Mouse (Mus musculus) Muller cell, postnatal 12 days (primary cell): ENCODE measurements around the gene Gstp1.
"Not testable (repeated sequence)": the region's sequence is repeated elsewhere in the genome, so short reads cannot be mapped to it uniquely, and the experiment has no call there.

Experiments used
- DNase-seq: peaks from one replicate; pipeline ENCODE4 v3.0.0-alpha.2; 2015; ENCODE audit errors: inconsistent ontology term

Gene Gstp1

DNA sequence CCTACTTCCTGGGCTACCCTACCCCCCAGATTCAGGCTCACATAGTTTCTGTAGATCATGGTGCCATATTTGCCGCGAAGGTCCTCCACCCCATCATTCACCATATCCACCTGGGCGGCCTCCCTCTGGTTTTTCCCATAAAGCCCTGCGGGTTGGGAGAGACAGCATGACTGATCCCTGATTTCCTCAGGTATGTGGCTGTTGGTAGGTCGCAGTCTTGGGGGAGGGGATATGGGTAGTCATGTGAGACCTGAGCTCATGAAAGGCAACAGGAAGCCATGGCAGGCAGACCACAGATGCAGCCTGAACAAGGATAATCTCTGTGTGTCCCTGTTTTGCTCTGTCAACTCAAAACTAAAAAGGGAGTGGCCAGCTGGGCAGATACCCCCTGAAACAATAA is 3.2 kb upstream of the Gstp1 start:
- DNase-seq = not testable (repeated sequence)

DNA sequence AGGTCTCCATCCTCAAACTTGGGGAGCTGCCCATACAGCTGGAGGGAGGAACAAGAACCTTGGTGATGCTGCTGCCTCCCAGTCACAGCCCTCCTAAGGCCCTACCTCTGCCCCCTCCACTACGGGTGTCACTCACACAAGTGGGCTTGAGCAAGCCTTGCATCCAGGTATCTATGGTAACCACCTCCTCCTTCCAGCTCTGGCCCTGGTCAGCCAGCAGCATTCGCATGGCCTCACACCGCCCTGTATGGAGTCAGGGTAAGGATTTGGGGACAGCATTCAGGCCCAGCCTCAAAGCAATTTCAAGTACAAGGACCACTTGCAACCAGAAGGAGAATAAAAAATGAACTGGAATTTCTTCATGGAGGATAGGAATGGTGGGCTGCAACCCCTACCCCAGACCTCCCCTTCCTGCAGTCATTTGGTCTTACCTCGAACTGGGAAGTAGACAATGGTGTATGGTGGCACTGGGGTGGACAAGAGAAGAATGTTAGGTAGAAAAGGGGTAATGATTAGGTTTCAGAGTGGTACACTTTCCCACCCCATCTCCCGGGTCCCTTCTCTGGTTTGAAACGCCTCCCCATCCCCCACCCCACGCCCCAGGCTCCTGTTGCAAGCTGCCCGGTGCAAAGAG is 514 bp downstream of the Gstp1 start:
- DNase-seq = not testable (repeated sequence)

GRCm38 (mm10) chr19:4036327-4037045 is 1.3 kb downstream of the Gstp1 start:
- no peak for DNase-seq

- DNase-seq = no peak
These were observed 4.0 kb downstream of the Gstp1 start for GRCm38 (mm10) chr19:4033742-4034141.

DNA sequence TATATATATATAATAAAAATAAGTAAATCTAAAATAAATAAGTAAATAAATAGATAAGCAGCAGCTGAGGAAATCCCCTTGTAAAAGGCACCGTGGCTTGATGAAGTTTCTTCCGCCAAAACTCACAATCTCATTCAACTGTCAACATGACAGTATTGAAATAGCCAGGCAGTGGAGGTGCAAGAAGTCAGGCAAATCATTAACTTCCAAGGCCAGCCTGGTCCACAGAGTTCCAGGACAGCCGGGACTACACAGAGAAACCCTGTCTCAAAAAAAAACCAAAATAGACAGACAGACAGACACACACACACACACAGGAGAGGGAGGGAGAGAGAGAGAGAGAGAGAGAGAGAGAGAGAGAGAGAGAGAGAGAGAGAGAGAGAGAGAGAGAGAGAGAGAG is 4.5 kb downstream of the Gstp1 start:
- DNase-seq = no peak

DNA sequence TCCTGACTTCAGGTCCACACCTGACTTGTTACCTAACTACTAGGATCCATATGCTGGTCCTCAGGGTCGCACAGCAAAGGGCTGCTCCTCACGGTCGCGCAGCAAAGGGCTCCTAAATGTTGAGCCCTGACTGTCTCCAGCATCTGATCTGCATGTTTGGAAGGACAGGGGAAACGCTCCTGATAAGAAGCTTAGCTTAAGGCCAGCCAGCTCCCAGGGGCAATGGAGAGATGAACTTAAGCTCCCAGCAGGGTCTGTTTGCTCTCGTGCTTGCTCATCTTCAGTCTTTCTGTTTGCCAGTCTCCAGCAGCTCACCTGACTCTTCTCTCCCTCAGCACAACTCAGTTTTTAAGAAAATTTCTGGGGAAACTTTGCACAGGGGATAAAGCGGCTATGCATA is 5.1 kb downstream of the Gstp1 start:
- no peak for DNase-seq

DNA sequence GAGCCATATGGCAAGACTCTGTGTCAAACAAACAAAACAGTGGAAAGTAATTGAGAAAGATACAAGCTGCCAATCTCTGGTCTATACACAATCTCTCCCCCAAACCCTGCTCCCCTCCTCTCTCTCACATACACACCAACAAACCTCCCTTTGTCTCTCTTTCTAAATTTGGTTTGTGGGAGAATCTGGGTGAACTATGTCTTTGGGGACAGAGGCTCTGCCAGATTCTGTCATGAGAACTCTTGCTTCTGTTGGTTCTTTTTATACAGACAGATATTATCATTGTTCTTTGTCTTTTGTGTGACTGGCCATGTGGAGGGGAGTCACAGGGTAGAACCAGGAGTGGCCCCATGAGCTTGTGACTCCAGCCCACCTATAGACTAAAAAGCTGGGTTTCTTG is 10.2 kb downstream of the Gstp1 start:
- DNase-seq = no peak

DNA sequence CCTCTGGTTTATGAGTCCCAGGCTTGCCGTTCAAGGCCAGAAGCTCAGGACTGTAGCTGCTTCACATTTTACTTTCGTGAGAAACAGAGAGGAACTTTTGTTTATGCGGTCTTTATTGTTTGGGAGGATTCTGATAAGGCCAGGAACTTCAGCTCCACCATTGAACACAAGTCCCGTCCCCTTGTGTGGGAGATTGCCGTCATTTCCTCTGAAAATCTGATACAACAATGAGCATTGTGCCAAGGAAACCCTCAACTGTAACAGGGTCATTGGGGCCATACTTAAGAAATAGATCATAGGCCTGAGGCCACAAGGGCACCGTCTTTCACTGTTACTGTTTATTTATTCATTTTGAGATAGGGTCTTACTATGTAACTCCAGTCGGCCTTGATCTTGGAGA is 14.6 kb downstream of the Gstp1 start:
- DNase-seq = no peak

GRCm38 (mm10) chr19:4018743-4019583 is 18.8 kb downstream of the Gstp1 start:
- peak; percentile 71 for DNase-seq

DNA sequence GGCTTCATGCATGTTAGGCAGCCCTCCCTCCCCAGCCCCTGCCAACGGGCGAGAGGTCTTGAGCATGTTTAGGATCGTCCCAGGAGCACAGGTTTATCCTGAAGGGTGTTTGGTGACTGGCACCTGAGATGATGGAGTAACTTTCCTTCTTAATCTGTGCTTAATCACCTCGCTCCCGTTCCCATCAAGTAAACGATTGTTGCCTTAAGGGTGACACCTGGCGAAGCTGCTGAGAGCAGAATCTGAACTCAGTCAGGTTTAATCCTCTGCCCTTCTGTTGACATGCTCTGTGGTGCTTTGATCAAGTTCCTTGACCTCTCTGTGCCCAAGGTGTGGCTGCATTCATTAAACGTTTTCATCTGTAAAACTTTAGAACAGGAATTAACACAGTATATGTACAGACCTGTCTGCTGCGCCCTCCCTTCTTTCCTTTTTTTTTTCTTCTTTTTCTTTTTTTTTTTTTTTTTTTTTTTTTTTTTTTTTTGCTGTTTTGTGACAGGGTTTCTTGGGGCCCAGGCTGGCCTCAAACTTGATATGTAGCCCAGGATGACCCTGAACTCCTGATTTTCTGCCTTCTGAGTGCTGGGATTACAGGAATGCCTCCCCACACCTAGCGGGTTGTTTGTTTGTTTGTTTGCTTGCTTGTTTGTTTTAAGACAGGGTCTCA is 19.7 kb downstream of the Gstp1 start:
- no peak for DNase-seq

GRCm38 (mm10) chr19:4015635-4016034 is 22.1 kb downstream of the Gstp1 start:
- no peak for DNase-seq

DNA sequence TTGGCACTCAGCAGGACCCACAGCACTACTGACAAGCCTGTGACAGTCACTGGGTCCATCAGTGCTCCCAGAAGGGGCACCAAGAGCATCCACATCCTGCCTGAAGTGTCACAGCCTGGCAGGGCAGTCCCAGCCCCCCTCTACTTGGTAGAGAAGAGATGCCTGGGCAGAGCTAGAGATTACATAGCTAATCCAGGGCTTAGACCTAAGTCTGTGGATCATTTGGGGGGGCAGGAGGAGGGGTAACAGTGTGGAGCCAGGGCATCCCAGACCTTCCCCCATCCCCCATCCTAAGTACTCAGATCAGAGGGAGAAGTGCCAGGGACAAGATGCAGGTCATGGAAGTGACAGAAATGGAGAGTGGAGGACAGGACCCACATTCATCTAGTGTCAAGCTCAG is 23.0 kb downstream of the Gstp1 start:
- no peak for DNase-seq

DNA sequence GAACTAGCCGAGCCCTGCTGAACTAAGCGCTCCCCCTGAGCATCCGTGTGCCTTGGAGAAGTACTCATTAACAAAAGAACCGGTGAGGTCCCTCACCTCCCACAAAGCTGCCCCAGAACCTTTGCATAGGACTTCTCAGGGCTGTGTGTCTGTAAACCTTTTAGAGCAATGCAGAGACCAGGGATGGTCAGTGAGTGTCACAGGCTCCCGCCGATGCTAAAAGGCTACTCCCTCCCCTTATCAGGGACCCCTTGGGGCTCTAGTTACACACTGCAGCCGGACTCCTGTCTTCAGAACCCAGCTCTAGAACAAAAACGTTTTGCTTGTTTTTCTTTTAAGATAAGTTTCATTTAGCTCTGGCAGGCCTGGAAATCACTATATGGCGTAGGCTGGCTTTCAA is 24.7 kb downstream of the Gstp1 start:
- DNase-seq = no peak

GRCm38 (mm10) chr19:4012432-4013022 is 25.3 kb downstream of the Gstp1 start, which contains the start of gene Ndufv1:
Gene Ndufv1, minus strand, starts transcription at chr19:4012806.
- peak; percentile 96 for DNase-seq

DNA sequence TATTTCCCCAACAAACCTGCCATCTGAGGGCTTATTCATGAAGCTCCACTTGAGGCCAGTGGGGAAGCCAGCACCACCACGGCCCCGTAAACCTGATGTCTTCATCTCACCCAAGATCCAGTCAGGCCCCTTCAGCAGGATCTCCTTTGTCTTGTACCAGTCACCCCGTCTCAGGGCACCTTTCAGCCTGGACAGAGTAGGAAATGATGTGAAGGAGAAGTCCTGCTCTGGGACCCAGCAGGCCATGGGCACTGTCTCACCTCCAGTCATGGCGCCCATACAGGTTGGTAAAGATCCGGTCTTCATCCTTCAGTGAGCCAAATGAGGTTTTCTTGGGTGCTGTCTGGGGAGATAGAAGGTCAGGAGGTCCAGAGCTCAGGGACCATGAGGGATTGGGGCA is 26.7 kb downstream of the Gstp1 start:
- DNase-seq = no peak

DNA sequence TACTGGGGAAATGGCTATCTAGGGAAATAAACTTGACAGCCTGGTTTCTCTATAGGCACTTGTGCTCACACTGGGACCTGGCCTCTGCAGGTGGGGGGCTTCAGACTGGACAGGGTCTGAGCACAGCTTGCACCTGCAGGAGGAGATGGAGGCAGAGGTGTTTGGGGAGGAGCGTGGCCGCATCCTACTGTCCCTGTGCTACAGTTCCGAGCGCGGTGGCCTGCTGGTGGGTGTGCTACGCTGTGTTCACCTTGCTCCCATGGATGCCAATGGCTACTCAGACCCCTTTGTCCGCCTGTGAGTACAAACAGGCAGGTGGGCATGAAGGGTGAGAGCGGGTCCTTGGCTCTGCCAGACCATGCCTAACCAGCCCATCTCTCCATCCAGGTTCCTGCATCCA is 31.8 kb downstream of the Gstp1 start:
- DNase-seq = no peak

DNA sequence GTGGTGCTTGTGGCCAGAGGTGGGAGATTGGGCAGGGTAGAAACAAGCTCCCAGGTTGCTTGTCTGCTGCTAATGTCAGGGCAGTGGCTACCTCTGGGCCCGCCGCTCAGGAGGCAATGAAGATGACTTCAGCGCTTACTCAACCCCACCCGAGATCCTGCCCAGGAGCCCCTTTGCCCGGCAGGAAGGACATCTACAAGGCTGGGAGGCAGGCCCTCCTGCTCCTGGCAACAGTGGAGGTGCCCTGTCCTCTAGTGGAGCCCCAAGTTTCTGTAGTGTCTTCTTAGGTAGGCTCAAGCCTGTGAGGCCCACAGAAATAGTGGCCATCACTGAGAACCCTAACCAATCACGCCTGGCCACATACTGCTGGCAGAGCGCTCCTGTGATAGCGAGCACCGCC is 32.7 kb downstream of the Gstp1 start:
- DNase-seq = no peak

DNA sequence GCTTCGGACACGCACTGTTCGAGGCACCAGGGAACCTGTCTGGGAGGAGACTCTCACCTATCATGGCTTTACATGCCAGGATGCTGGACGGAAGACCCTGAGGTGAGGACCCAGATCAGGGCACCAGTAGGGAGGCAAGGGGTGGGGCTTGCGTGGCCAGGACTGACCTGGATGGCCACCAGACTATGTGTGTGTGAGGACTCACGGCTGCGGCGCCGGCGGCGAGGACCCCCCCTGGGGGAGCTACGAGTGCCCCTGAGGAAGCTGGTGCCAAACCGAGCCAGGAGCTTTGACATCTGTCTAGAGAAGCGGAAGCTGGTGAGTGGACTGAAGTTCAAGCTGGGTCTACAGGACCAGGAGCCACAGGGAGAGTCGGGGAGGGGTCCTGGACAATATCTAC is 33.5 kb downstream of the Gstp1 start:
- no peak for DNase-seq

GRCm38 (mm10) chr19:4003641-4004040 is 34.1 kb downstream of the Gstp1 start:
- DNase-seq = no peak

DNA sequence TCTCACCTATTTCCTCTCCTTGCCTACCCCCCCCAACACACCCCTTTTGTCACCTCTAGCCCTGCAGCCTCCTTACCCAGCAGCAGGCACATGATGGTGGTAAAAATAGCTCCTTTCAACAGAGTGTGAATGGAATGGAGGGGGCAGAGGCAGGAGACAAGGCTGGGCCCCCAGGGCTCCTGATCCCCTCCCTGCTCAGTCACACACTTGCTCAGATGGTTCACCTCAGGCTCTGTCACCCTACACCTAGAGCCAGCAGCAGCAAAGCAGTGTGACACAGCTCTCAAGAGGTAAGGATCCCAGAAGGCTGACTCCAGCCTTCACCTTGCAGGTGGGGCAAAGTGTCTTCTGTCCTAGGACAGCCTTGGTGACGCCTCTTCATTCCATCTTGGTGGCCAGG is 34.7 kb downstream of the Gstp1 start, which contains the start of gene Doc2g:
Gene Doc2g (plus strand): TSS at position 202 of the 400 bp plus-strand sequence.
- DNase-seq = no peak

- no peak for DNase-seq
These were observed 36.0 kb downstream of the Gstp1 start for GRCm38 (mm10) chr19:4001752-4002151.
